Mouse (Mus musculus): ENCODE data around the gene Gstt2. TPM values are rescaled to one million over a fixed set of nuclear protein-coding genes. Genes with fewer than 3 reads are reported as not detected.
"Not testable (repeated sequence)": the region's sequence is repeated elsewhere in the genome, so short reads cannot be mapped to it uniquely, and the experiment has no call there.

The Gstt2 gene
- total RNA-seq, 2 experiments from 2014 or later = 7.9 to 11.0 TPM

GRCm38 (mm10) chr10:75856155-75856907 lies 19.1 kb upstream of the Gstt2 start:
- no peak for ATAC-seq (replicated peaks; ENCODE audit: low FRiP score, poor library complexity, severe bottlenecking)

GRCm38 (mm10) chr10:75855416-75855981 lies 18.3 kb upstream of the Gstt2 start:
- no peak for ATAC-seq (replicated peaks; ENCODE audit: low FRiP score, poor library complexity, severe bottlenecking)

- ATAC-seq (replicated peaks; ENCODE audit: low FRiP score, poor library complexity, severe bottlenecking) = no peak
Observed at GRCm38 (mm10) chr10:75854791-75855190, 17.6 kb upstream of the Gstt2 start.

GRCm38 (mm10) chr10:75854096-75854495 lies 16.9 kb upstream of the Gstt2 start:
- no peak for ATAC-seq (replicated peaks; ENCODE audit: low FRiP score, poor library complexity, severe bottlenecking)

- ATAC-seq (replicated peaks; ENCODE audit: low FRiP score, poor library complexity, severe bottlenecking) = peak; percentile 70
Observed at GRCm38 (mm10) chr10:75853452-75853851, 16.2 kb upstream of the Gstt2 start.

GRCm38 (mm10) chr10:75852539-75853125 lies 15.4 kb upstream of the Gstt2 start:
- ATAC-seq (replicated peaks; ENCODE audit: low FRiP score, poor library complexity, severe bottlenecking) = no peak

GRCm38 (mm10) chr10:75851681-75852080 lies 14.5 kb upstream of the Gstt2 start:
- no peak for ATAC-seq (replicated peaks; ENCODE audit: low FRiP score, poor library complexity, severe bottlenecking)

GRCm38 (mm10) chr10:75851076-75851475 lies 13.9 kb upstream of the Gstt2 start:
- no peak for ATAC-seq (replicated peaks; ENCODE audit: low FRiP score, poor library complexity, severe bottlenecking)

- no peak for ATAC-seq (replicated peaks; ENCODE audit: low FRiP score, poor library complexity, severe bottlenecking)
Observed at GRCm38 (mm10) chr10:75848382-75848781, 11.2 kb upstream of the Gstt2 start.

GRCm38 (mm10) chr10:75845306-75845930 lies 8.2 kb upstream of the Gstt2 start:
- peak; percentile 95 for ATAC-seq (replicated peaks; ENCODE audit: low FRiP score, poor library complexity, severe bottlenecking)

GRCm38 (mm10) chr10:75844800-75845199 lies 7.6 kb upstream of the Gstt2 start:
- ATAC-seq (replicated peaks; ENCODE audit: low FRiP score, poor library complexity, severe bottlenecking) = peak; percentile 6; the same call in 1 of the 2 replicates

- ATAC-seq (replicated peaks; ENCODE audit: low FRiP score, poor library complexity, severe bottlenecking) = not testable (repeated sequence)
Observed at GRCm38 (mm10) chr10:75843898-75844297, 6.7 kb upstream of the Gstt2 start.

GRCm38 (mm10) chr10:75839092-75839491 lies 1.9 kb upstream of the Gstt2 start:
- ATAC-seq (replicated peaks; ENCODE audit: low FRiP score, poor library complexity, severe bottlenecking) = no peak

- ATAC-seq (replicated peaks; ENCODE audit: low FRiP score, poor library complexity, severe bottlenecking) = no peak
Observed at GRCm38 (mm10) chr10:75835761-75836531, 1.3 kb downstream of the Gstt2 start.

GRCm38 (mm10) chr10:75835307-75835706 lies 1.9 kb downstream of the Gstt2 start:
- ATAC-seq (replicated peaks; ENCODE audit: low FRiP score, poor library complexity, severe bottlenecking) = peak; percentile 53

GRCm38 (mm10) chr10:75834721-75835120 lies 2.5 kb downstream of the Gstt2 start:
- no peak for ATAC-seq (replicated peaks; ENCODE audit: low FRiP score, poor library complexity, severe bottlenecking)

- ATAC-seq (replicated peaks; ENCODE audit: low FRiP score, poor library complexity, severe bottlenecking) = peak; percentile 49
Observed at GRCm38 (mm10) chr10:75834250-75834649, 3.0 kb downstream of the Gstt2 start.

GRCm38 (mm10) chr10:75833456-75834080 lies 3.7 kb downstream of the Gstt2 start:
- no peak for ATAC-seq (replicated peaks; ENCODE audit: low FRiP score, poor library complexity, severe bottlenecking)

- ATAC-seq (replicated peaks; ENCODE audit: low FRiP score, poor library complexity, severe bottlenecking) = peak; percentile 38; the same call in 1 of the 2 replicates
Observed at GRCm38 (mm10) chr10:75832272-75832895, 4.8 kb downstream of the Gstt2 start.
